Mouse (Mus musculus) T-helper 1 cell (primary cell): Measurements from ENCODE around the gene Adrm1.

Experiments used
- in situ Hi-C: fragments of 300-600 bp; cut with MboI, MseI; formaldehyde crosslinking; loops from one replicate; pipeline ENCODE4 v1.15.1; 2025; ENCODE audit warnings: high pct_unique_total_duplicates

The Adrm1 gene

DNA sequence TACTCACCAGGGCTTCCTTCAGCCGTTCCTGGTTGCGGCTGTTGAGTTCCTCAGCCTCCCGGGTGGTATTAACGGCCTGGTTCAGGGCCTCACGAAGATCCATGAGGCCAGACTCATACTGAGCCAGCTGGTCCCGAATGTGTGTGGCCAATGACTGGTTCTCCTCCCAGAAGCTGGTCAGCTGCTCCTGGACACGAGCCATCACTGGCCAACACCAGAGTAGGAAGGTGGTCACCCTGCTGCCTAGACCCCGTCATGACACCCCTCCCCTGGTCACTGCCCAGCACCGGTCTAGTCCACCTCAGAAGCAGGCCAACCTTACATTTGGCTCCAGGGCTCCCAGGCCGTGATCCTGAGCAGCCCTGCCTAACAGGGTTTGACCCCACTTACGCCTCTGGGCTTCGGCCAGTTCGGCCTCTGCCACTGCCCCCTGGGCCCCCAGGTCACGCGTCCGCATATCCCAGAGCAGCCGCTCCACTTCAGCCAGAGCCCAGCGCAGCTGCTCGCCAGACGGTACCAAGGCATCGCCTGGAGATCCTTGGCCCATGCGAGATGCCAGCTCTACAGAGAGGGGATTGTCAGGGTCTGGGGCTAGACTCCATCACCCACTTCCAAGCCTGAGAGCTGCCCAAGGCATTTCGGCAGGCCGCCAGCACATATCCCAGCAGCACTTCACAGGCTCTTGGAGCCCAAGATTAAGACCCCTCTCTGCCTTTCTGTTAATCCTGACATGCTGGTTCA lies 12.9 kb downstream of the Adrm1 start:
- in situ Hi-C loops, result loop anchor here (10.0 kb wide), 1 partner anchor 1459 kb away; no protein-coding TSS in a partner anchor

DNA sequence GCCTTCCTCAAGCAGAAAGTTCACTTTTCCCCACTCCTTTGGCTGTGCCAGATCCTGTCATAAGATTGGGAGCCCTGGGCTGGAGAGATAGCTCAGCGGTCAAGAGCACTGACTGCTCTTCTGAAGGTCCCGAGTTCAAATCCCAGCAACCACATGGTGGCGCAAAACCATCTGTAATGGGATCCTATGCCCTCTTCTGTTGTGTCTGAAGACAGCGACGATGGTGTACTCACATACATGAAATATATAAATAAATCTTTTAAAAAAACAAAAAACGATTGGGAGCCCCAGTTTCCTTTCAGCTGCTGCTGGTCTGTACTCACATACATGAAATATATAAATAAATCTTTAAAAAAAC lies 13.4 kb downstream of the Adrm1 start:
- in situ Hi-C loops, result loop anchor here (10.0 kb wide), 1 partner anchor 1460 kb away; no protein-coding TSS in a partner anchor

DNA sequence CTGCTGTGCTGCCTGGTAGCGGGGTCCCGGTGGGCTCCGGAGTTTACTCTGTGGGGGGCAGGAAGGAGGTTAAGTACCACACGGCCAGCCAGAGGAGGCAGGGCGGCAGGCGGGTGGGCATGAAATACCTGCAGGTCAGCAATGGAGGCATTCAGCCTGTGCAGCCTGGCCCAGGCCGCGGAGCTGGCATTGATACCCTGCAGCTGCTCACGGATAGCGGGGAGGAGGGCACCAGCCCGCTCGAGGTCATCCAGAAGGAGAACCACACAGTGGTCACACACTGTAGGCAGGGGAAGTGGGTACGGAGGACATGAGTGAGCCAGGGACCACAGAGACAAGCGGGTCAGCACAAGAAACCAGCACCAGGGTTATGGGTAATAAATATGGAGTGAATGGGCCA lies 14.4 kb downstream of the Adrm1 start:
- in situ Hi-C loops, result loop anchor here (10.0 kb wide), 1 partner anchor 1461 kb away; no protein-coding TSS in a partner anchor

DNA sequence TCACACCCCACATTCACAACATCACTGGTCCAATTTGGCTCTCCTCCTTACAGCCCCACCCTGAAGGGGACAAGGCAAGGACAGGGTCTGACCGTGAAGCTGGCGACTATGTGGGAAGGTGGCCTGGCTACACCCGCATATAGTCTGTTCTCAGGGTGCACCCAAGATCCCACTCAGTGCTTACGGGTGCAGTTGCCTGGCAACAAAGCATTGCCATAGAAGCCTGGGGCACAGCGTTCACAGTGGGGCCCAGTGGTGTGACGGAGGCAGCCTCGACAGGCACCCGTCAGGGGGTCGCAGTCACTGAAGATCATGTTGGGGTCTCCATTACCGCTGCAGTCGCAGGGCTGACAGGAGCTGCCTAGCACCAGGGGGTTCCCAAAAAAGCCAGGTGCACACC lies 16.1 kb downstream of the Adrm1 start:
- in situ Hi-C loops, result loop anchor here (10.0 kb wide), 1 partner anchor 1463 kb away; no protein-coding TSS in a partner anchor

DNA sequence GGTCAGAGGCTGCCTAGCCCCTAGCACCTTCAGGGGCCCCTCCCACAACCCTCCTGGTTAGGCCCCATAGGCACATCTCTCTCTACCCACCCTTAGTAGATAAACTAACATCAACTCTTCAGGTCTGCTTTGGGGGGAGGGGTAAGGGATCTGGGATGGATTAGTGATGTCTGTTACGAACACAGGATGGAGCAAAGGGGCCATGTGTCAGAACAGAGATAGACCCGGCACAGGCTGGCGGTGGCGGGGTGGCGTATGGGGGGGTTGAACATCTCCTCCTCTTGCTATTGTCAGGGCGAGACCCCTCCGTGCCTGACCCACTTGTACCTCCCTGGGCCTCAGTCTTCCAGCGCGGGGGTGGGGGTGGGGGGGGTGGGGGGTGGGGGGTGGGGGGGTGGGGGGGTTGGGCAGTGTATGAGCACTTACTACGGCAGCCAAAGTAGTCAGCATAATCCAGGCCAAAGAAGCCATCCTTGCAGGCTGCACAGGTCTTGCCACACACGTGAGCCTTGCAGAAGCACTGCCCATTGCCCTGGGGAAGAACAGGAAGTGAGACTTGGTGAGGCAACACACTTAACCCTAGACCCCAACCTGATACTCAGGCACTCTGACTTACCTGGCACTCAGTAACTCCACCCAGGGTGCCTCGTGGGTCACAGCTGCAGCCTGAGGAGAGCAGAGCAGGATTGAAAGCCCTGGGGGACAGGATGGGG lies 25.5 kb downstream of the Adrm1 start:
- in situ Hi-C loops, result no loop called here

DNA sequence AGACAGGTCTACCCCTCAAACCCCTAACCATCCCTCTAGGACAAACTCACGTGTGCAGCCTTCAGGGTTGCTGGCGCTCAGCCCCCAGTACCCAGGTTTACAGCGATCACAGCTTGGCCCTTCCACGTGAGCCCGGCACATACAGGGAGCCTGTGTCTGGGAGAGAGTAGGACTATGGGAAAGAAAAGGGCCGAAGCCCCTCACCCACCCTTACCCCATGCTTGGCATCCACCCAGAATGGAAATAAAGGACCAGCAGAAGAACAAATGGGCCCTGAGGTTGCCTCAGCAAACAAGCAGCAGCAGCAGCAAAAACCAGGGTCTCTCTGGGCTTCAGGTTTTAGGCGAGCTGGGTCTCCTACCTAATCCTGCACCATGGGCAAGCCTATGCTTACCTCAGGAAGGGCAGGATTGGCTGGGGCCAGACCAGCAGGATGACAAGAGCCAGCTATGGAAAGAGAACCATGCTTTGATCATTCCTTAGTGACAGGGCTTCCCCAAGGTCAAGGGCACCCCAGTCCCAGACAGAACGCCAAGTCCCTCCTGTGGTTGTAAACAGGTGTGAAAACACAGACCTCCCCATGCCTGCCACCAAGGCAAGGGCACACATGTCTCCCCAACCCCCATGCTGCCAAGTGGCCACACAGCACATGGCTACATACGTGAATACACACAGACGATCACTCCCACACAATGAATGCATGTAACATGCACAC lies 26.2 kb downstream of the Adrm1 start:
- in situ Hi-C loops, result no loop called here

DNA sequence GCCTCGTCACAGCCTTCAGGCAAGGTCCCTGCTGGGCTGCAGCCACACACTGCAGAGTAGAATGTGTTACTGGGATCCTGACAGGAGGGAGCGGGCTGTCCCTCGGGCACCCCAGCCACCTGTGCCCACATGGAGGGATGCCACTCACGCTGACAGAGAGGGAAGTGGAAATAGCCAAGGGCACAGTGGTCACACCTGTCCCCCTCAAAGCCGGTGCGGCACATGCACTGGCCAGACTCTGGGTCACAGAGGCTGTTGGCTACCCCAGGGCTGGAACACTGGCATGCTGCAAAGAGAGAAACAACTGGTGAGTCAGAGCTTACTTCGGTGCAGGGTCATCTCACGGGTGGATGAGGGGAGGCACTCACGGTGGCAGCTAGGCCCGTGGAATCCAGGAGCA lies 27.5 kb downstream of the Adrm1 start:
- in situ Hi-C loops, result no loop called here

DNA sequence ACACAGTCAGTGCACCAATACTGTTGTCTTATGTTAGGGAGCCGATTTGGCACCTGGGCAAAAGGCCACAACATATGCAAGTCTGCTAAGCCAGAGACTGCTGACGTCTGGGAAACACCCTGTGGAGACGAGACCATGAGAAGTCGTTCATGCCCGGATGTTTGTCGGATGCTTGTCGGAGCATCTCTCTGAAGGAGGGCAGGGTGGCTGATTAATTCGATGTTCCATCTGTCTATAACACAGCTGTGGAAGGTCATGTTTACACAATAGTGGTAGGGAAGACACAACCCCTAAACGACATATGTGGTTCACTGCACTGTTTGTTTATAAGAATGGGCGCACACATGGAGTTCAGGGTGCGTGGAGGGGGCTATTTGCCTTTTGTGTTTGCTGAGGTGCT lies 29.4 kb downstream of the Adrm1 start:
- in situ Hi-C loops, result no loop called here

DNA sequence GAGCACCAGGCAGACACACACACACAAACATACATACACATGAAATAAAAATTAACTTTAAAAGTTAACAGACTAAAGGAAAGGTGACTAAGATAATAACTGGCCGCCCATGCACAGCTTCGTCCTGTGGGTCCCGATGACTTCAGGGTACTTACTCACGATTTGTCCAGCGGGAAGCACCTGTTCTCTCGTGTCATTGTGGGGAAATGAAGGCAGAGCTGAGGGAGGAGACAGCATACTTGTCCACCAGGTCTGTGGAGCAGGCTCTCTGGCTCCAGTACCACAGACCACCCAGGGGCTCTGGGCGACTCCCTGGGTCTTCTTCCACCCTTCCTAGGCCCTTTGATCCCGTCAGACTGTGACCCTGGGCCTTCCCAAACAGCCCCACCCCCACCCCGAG lies 30.0 kb downstream of the Adrm1 start:
- in situ Hi-C loops, result no loop called here

DNA sequence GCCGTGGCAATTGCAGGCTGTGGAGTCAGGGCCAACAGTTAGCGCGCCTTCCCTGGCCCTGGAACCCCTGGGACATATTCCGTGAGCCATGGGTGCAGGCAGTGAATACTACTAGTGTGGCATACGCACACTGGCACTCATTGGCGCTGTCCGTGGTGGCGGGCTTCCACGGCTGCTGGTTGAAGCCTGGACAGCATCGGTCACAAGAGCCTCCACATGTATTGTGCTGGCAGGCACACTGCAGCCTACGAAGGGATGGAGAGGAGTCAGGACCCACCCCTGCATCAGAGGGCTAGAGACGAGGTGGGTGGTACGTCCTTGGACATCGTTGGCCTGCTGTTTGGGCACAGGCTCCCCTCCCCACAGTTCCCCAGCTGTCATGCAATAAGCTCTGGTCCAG lies 31.0 kb downstream of the Adrm1 start:
- in situ Hi-C loops, result no loop called here

DNA sequence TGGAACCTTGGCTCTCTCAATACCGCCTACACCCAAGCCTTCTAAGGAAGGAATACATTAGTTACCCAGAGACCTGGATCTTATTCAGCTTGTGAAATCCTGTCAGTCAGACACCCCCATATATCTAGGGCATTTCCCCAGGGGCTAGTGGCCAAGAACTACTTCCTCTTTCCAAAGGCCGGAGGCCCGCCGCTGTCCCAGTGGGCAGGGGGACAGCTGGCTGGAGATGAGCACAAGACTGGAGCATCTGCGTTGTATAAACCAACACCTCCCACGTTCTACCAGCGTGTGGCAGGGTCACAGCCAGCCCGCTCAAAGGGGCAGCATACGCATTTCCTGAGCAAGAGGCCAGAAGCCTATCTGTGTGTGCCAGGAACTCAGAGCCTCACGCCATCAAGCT lies 31.5 kb downstream of the Adrm1 start:
- in situ Hi-C loops, result no loop called here

DNA sequence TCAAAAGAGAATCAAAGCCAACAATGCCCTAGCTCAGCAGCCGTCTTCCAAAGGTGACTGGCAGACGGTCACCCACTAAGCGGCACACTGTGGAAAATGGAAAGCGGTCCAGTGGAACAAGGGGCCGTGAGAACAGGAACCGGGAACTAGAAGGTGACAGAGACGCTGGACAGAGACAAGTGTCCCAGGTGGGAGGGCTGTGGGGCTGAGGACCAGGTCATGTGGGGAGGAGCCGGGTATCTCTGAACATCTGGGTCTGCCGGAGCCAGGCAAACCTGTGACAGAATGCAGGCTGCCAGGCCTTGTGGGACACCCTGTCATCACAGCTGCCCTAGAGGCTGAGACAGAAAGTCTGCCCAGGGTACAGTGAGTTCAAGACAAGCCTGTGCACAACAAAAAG lies 33.2 kb downstream of the Adrm1 start:
- in situ Hi-C loops, result no loop called here

DNA sequence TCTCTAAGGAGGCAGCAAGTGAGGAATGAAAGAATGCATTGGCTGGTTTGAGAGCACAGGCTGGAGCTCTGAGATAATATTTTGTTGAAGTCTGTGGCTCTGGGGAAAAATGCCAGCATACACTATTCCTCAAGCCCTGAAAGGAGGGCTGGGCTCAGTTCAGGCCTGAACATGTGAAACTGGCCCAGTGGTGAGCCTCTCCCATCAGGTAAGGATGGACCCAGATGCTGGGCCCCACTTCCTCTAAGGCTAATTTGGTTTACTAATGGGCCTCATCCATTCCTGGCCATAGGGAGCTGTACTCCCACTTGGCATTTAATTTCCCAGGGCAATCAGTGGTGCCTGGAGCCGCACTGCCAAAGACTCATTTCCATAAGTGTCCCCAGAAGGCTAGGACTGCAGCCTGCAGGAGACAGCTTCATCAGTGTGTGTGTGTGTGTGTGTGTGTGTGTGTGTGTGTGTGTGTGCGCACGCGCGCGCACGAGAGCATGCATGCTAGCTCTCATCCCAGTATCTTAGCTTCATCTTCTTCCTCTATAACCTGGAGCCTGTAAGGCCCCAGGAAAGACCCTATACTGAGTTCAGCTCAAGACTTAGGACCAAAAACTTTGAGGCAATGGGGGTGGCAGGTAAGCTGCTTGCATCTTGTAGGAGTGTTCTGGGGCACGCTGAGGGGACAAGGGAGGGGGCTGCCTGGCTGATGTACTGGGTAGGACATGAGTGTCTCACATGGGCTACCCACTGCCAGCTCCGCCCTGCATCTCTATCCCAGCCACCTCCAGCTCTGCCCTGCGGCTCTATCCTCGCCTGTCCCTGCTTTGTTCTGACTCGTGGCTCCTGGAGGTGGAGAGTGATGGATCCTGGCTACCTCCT lies 34.0 kb downstream of the Adrm1 start:
- in situ Hi-C loops, result no loop called here

DNA sequence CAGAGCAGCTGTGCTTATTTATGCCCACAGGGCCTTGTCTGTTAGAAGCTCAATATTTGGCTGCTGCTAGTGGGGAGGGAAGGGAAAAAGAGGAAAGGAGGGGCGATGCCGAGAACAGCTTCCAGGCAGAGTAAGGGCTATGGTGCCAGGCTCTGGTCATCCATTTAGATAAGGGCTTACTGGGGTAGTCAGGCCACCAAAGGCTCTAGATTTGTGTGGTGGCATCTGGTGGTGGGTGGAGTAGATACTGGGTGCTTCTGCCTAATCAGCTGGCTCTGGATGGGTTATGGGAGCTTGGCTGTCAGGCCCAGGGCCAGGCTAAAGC lies 34.6 kb downstream of the Adrm1 start:
- in situ Hi-C loops, result no loop called here

DNA sequence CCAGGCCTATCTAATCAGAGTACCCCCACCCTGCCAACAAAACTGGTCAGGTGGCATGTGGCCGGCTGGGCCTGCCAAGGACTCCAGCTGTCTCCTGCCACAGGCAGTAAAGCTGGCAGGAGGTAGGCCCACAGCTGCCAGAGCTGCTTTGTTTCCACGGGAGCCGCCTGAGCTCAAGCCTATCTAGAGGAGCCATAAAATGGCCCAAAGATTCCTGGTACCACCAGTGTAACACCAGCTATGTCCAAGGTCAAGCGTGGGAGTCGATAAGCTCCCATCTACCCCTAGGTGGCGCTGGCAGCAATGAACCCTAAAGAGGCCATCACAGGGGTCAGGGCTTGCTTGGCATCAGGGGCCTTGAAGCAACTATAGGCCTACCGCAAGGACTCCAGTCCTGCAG lies 36.6 kb downstream of the Adrm1 start:
- in situ Hi-C loops, result no loop called here

DNA sequence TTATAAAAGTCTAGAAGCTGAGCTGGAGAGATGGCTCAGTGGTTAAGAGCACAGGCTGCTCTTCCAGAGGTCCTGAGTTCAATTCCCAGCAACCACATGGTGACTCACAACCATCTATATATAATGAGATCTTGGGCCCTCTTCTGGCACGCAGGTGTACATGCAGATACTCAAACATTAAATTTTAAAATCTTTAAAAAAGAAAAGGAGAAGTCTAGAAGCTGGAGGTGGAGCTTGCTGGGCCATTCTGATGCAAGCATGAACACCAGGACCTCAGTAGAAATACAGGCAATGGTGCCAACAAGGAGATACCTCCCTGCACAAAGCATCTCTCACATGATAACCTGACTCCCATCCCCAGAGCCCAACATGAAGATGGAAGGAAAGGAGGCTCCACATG lies 37.7 kb downstream of the Adrm1 start:
- in situ Hi-C loops, result no loop called here

DNA sequence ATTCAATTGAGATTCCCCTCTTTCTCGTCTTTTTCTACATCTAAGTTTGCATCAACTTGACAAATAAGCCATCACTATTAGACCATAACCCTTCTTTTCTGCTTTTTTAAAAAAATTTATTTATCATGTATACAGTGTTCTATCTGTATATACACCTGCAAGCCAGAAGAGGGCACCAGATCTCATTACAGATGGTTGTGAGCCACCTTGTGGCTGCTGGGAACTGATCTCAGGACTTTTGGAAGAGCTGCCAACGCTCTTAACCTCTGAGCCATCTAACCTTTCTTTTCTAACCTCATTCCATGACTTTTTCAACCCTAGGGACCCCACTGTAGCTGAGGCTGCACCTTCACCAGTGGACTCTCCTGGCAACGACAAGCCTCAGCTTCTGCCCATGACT lies 41.0 kb downstream of the Adrm1 start:
- in situ Hi-C loops, result no loop called here

DNA sequence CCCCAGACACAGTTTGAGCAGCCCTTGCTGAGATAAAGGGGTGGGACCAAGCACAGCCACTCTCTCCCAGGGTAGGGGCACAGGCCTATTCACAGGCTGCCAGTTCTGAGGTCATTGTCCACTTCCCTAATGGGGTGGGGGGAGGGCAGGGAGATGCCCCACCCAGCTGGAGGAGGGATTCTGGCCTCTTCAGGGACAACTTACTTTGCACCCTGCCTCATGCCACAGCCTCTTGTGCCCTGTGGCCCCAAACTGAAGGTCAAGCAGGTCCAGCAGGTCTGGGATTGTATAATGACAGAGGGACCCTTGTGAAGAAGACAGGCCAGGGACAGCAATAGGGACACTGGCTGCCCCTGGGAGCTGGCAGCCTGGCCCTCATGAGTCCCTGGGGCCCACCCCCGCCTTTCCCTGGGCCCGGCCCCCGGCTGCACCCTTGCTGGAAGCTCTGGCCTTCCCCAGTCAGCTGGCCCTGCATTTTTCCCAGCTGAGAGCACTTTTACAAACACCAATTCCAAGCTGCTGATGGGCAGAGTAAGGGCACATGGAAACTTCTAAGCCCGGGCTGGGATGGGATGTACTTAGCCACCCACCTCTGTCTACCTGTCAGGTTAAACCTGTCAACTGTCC lies 43.2 kb downstream of the Adrm1 start:
- in situ Hi-C loops, result no loop called here

DNA sequence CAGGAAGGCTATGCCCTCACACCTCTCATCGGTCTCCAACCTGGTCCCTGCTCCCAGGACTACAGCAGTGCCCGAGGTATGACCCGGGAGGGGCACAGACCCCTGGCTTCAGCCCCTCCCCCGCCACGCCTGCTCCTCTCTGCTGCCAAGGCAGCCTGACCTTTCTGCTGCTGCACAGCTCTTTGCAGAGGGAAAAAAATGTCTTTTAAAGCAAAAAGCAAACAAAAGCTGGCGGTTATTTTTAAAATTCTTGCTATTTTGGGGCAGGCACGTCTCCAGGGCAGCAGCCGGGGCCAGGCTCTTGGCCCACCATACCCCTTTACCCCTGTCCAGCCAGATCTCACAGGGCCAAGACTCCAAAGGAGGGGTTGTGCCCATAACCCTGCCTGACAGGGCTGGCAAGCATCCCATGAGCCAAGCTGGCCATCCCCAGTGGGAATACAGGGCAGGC lies 43.8 kb downstream of the Adrm1 start:
- in situ Hi-C loops, result no loop called here

DNA sequence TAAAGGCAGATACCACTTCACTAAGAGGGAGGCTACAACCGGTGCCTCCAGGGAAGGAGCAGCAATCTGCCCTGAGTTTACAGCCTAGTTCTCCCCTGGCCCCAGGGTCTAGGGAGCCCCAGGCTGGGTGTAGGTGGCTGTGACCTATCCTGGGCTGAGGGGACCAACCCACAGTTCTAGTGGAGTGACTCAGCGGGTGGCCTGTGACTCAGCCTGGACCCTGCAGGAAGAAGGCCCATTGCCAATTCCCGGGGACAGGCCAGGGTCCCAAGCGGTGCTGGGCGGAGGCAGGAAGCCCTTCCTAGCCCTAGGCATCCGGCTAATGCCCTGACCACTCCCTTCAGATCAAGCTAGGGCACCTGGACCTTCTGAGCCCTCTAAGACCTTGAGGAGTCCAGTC lies 44.7 kb downstream of the Adrm1 start:
- in situ Hi-C loops, result no loop called here

DNA sequence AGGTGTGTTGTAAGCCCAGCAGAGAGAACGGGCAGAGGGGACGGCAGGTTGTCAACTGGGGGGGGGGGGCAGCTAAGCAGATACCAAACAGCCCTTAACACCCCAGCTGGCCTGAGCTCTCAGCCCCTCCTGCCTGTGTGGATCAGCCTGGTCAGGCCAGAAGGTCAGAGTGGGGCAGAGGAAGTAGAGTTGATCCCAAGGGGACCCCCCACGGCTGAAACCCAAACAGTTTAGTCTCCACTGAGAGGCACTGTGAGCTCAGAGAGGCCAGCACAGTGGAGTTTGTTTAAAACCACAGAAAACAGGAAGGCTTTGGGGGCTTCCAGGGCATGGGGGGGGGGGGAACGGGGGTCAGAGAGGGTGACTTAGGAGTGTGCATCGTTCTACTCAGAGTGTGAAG lies 45.6 kb downstream of the Adrm1 start:
- in situ Hi-C loops, result no loop called here
